Mouse (Mus musculus) gastrocnemius, postnatal 4 days (tissue): ENCODE measurements at regions not wholly inside any gene's neighbourhood (a gene's known extent, or its start where the extent isn't known, plus 50 kb on each side); places are given as distances from the start of the nearest gene placed in this dataset.
A peak's percentile ranks its signal among the peaks of the same experiment; 100 is the strongest.

Source experiments
- DNase-seq, 2 experiments: peaks; one replicate each; pipeline ENCODE4 v3.0.0; 2021 to 2022; ENCODE audit warnings: low spot score in 2 of 2, mixed read lengths in 2 of 2

GRCm38 (mm10) chr17:45292883-45293282 is 140.7 kb downstream of the Cdc5l start:
- no peak for DNase-seq

GRCm38 (mm10) chr17:45291052-45291451 is 142.5 kb downstream of the Cdc5l start:
- DNase-seq, result no peak

DNA sequence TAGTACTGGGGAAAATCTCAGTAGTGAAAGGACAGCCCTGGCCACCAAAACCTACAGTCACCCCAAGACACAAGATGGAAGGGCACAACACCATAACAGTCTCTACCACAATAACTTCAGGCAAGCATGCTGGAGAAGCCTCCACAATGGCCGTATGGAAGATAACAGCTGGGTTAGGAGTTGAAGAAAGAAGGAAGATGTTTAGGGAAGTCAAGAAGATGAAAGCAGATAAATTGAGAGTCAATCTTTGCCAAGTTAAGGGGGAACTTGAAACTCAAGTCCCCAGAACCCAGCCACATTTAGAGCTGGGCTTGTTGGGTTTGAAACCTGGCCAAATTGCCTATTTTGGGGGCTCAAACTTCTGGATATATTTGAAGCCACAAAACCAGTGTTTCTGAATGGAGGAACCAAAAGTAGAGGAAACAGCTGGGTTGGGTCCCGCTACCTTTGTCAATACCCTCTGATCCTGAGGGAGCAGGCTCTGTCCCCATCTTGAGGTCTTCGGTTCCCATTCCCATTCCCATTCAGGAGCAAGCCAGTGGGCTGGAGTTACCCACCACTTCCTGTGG is 147.8 kb downstream of the Cdc5l start:
- DNase-seq, result no peak

DNA sequence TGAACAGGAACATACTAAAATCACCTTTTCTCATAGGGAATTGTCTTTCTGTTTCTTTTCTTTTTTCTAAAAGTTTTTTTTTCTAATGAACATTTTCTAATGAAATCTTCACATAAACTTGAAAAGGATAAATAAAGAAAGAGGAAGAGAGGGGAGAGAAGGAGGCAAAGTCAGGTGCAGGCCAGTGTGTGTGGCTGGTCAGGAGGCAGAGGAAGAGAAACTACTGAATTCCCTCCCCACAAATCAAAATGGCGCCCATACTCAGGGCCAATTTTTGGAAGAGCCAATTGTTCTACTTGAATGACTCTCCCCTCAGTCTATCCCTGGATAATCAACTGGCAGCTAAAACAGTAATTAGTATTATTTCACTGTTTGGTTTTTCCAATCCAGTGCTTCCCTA is 152.0 kb downstream of the Cdc5l start:
- no peak for DNase-seq

- no peak for DNase-seq
Measured at GRCm38 (mm10) chr17:45279811-45280205, 153.7 kb downstream of the Cdc5l start.

- no peak for DNase-seq
Measured at GRCm38 (mm10) chr17:45279075-45279810, 154.3 kb downstream of the Cdc5l start.

GRCm38 (mm10) chr17:45277516-45277915 is 156.0 kb downstream of the Cdc5l start:
- DNase-seq, result no peak

DNA sequence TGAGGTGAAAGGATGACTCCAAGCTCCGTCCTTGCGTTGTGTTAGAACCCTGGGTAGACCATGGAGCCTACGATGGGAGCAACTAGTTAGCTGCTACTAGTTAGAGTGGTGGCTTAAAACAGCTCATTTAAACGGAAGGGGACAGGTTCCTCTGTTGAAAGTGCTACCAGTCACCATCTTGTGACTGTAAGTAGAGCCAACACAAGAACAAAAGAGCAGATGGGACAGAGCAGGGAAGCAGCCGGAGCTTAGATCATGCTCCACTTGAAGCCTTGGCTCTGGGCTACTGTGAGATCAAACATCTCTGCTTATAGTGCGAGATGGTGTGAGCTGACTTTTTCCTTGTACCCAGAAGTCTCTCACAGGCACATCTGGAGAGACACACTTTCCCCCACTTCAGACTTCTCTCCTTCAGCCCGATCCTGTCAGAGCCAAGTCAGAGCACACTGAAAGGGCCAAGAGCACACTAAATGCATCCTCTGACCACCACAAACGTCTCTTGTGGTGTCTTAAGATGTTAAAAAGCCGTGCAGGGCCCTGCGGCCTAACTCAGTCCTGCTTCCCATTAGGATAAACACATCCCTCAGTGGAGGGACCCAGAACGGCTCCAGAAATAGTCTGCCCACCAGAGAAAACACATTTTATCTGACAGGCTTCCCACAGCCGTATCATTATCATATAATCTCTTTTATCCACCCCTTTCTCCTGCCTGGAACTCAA is 156.7 kb downstream of the Cdc5l start:
- DNase-seq, result no peak

- DNase-seq, result no peak
Measured at GRCm38 (mm10) chr17:45274894-45275293, 158.6 kb downstream of the Cdc5l start.

DNA sequence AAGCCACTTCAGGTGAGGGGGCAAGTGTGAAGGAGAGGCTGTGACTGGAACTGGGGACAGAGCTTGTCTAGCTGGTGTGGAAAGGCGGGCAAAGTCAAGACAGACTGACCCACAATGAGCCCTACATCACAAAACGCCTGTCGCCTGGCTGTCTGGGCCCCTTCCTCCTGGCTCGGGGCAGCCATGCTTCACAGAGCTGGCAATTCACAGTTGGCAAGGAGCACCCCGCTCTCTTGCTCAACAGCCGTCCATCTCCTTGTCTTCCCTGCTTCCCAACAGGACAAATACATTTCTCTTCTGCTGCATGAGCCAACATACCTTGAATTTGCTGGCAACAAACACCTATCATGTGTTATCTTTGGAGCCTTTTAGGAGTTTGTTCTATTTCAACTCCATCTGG is 166.8 kb downstream of the Cdc5l start:
- DNase-seq, result no peak

DNA sequence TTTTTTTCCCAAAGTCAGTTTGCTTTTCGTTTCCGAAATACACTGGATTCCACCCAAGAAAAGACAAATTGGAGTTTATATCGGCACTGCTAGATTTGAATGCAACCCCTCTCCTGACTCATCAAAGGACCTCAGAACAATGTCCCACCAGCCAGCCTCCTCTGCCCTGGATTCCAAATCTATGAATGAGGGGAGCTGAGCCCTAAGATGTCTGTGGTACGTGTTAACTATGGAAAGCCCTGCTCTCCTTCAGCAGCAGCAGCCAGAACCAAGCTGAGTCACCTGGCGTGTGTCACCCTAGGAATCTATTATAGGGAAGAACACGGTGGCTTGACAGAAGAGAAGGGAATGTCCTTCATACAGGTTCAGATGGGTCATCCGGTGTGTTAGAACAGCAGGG is 167.9 kb downstream of the Cdc5l start:
- no peak for DNase-seq

DNA sequence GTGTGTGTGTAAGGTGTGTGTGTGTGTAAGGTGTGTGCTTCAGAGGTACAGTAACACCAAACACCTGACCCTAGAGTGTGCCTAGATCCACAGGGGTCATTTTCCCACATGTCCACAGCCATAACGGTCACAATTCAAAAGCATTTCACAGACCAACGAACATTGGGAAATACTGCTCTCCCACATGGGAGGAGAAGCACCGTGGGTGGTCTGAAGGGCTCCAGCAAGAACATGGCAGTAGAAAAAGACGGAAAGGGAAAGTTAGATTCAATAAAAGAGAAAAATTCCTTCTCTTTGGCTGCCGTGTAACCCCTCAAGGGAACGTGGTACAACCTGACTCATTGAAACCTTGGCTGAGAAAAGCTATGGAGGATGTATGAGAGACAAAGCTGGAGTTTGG is 169.1 kb downstream of the Cdc5l start:
- no peak for DNase-seq

GRCm38 (mm10) chr17:45260421-45260820 is 173.1 kb downstream of the Cdc5l start:
- DNase-seq, result no peak

DNA sequence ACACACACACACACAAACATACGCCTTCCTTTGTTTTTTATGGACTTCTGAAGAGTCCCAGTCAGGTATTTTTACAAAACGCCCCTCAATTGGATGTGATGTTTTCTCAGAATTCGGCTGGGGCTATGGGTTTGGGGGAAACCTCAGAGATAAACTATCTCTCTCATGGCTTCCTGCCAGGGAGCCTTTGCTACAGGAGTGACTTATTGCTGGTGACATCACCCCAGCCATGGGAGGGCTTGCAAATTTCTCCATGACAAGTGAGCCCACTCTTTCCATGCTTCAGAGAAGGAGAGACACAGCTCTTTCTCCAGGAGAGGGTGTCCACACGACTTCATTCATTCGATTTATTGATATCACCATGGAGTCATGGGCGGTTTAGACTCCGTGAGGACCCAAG is 175.5 kb downstream of the Cdc5l start:
- DNase-seq, result no peak

GRCm38 (mm10) chr17:45252593-45253230 is 180.8 kb downstream of the Cdc5l start:
- no peak for DNase-seq

DNA sequence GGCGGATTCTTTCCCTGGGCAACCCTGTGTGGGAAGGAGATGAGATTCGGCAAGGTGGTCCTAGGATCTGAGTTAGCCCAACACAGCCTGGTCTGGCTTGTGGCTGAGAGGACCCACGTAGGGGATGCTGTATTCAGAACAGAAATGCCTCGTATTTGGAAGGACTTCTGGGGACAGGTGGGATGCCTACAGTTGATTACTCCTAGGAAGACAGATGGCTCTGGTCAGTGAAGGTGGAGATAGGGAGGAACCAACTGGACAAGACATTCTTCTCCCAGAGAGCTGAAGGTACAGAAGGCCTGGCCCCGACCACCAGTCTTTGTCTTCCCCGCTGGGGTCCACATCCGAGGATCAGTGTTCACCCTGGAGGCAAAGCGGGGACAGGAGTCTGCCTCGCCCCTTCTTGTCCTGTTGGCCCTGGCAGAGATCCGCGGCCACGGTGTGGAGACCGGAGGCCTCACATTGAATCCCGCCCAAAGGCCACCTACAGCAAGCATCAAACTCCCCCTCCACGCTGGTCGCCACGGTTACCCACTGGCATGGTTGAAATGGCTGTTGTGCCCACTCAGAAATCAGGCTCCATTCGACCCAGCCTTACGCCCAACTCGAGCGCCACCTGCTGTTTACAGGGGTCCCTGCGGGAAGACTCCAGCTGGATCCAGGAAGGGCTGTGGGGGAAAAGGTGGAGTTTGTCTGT is 182.4 kb downstream of the Cdc5l start:
- DNase-seq, result peak; percentile 63 to 73

- no peak for DNase-seq
Measured at GRCm38 (mm10) chr17:45250450-45250849, 183.1 kb downstream of the Cdc5l start.

- no peak for DNase-seq
Measured at GRCm38 (mm10) chr17:45247142-45248137, 186.1 kb downstream of the Cdc5l start.

DNA sequence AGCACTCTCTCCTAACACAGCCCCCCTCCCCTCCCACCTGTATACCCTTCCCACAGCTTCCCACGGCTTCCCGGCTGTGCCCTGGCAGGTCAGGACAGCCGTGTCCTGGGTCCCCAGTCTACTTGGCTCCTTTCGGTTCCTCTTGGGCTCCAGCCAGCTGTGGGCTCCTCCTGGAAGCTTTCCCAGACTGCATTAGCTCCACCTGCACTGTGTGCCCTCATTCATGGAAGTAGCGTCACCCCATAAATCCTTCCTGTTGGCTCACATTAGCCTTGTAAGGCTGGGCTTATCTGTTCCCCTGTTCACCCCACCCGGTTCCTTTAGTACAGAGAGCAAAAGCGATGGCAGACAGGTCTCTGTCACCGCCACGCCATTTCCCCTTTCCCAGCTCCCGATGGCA is 188.7 kb downstream of the Cdc5l start:
- DNase-seq, result no peak

GRCm38 (mm10) chr17:45243103-45243502 is 190.4 kb downstream of the Cdc5l start:
- DNase-seq, result no peak
